Mouse (Mus musculus) limb, embryonic 12.5 days (tissue): ENCODE measurements around the gene Fxyd5. TPM values are rescaled to one million over a fixed set of nuclear protein-coding genes. Genes with fewer than 3 reads are reported as not detected.

ENCODE experiments used
- ATAC-seq: fragments of 200-750 bp; cut with Nextera tagmentation; 2 replicates; pipeline ENCODE4 v1.8.0; 2017; ENCODE audit warnings: low read depth, moderate TSS enrichment; ENCODE audit not compliant: insufficient number of reproducible peaks, insufficient read depth, low FRiP score, low TSS enrichment
- H3K27ac ChIP-seq: fragments of 300-500 bp; sonication (generic); 2 replicates; pipeline ENCODE4 v1.5.1; 2016; ENCODE audit warnings: mild to moderate bottlenecking, moderate library complexity
- H3K27me3 ChIP-seq: fragments of 300-500 bp; sonication (generic); 2 replicates; pipeline ENCODE4 v1.6.1; 2016; ENCODE audit warnings: mild to moderate bottlenecking, moderate library complexity
- H3K36me3 ChIP-seq: fragments of 300-500 bp; sonication (generic); 2 replicates; pipeline ENCODE4 v1.6.1; 2016; ENCODE audit warnings: mild to moderate bottlenecking, moderate library complexity
- H3K4me1 ChIP-seq: fragments of 300-500 bp; sonication (generic); replicated peaks from 2 replicates; pipeline ENCODE4 v1.6.1; 2016
- H3K4me2 ChIP-seq: fragments of 300-500 bp; sonication (generic); 2 replicates; pipeline ENCODE4 v1.6.1; 2016; ENCODE audit warnings: mild to moderate bottlenecking, moderate library complexity
- H3K4me3 ChIP-seq: fragments of 300-500 bp; sonication (generic); replicated peaks from 2 replicates; pipeline ENCODE4 v1.5.1; 2016; ENCODE audit warnings: mild to moderate bottlenecking
- H3K9ac ChIP-seq: fragments of 300-500 bp; sonication (generic); replicated peaks from 2 replicates; pipeline ENCODE4 v1.6.1; 2016; ENCODE audit warnings: mild to moderate bottlenecking, moderate library complexity
- H3K9me3 ChIP-seq: fragments of 300-500 bp; sonication (generic); 2 replicates; pipeline ENCODE4 v1.6.1; 2016; ENCODE audit warnings: mild to moderate bottlenecking, moderate library complexity
- WGBS: fragments of 180-500 bp; shearing (Covaris S2); methylation state at CpG from one replicate; pipeline ENCODE4 v1.1.7; 2016; 5-methylcytosine and 5-hydroxymethylcytosine counted together
- polyA plus RNA-seq: library from polyadenylated mRNA; unstranded; fragments of >200 nt; fragmentation: Nextera tagmentation; extraction: Ambion mirVana; gene quantifications from 2 replicates; pipeline ENCODE4 v1.2.1, GENCODE M21; 2016

The Fxyd5 gene
- polyA plus RNA-seq, 1 experiment from 2014 or later: 10.3 TPM

DNA sequence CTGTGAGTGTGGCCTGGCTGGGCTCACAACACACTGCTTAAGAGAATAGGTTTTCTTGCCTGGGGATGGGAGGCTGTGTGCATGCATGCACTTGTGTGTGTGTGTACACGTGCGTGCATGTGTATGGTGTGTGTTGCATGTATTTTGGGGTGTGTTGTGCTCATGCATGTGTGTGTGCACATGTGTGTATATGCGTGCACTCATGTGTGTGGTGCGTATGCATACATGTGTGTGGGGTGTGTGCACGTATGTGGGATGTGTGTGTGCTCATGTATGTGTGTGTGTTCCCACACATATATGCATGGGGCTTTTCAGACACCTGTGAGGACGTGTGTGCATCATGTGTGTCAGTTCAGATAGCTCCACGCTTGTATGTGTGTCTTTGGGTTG lies 18.3 kb upstream of the Fxyd5 start:
- ATAC-seq: no peak
- Histone ChIP-seq H3K9me3 (no peaks in the 10 kb centered on the region), H3K27me3 (no peaks in the 10 kb centered on the region), H3K9ac (no peak overlapping the region), H3K36me3 (no peaks in the 10 kb centered on the region), H3K4me1 (peaks cover 5% of the 10 kb centered on the region; the same call in 1 of the 2 replicates), H3K4me3 (no peak overlapping the region), H3K27ac (no peak overlapping the region), H3K4me2 (no peak overlapping the region)
- WGBS: 88% methylated on average over 7 of the region's 7 CpGs

GRCm38 (mm10) chr7:31059919-31060620 lies 17.8 kb upstream of the Fxyd5 start:
- Histone ChIP-seq H3K27ac (no peak overlapping the region), H3K9ac (no peak overlapping the region; the same call in 1 of the 2 replicates)

DNA sequence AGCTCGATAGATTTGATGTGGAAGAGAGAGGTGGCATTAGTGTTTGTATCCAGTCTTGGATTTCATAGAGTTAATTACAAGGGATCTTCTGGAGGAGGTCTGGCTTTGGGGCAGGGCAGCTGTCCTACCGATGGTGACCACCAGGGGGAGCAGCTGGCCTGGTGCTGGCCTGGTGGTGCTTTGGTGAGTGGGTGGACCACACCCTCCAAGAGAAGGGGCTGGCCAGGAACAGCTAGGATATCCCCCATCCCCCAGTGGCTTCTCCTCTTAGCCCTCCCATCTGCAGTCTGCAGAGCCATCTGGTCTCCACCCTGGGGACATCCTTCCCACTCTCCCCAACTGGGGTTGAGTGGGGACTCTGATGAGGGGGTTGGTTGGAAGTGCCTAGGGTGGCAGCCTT lies 16.8 kb upstream of the Fxyd5 start, which contains the start of gene Lgi4:
Lgi4 (plus strand) TSS at position 235 of the 400 bp plus-strand sequence.
- ATAC-seq: 0 out of 2 replicates have a peak, but pooled peaks have one; percentile 27
- H3K4me2 ChIP-seq: no peak within 1 kb of the TSS
- peaks cover 8% of the 10 kb centered on the region for H3K27me3 ChIP-seq
- H3K4me3 ChIP-seq: no peak within 1 kb of the TSS
- no peak within 1 kb of the TSS for H3K27ac ChIP-seq
- 3% methylated on average over 2 of the region's 2 CpGs for WGBS
- H3K36me3 ChIP-seq: no peaks in the 10 kb centered on the region
- peaks cover 20% of the 10 kb centered on the region for H3K4me1 ChIP-seq
- no peak within 1 kb of the TSS; the same call in 1 of the 2 replicates for H3K9ac ChIP-seq
- no peaks in the 10 kb centered on the region for H3K9me3 ChIP-seq

More at GRCm38 (mm10) chr7:31059919-31060620, 17.8 kb upstream of the Fxyd5 start:
- no peak overlapping the region for H3K4me2 ChIP-seq
- ATAC-seq: no peak
- H3K9me3 ChIP-seq: no peaks in the 10 kb centered on the region
- H3K27me3 ChIP-seq: no peaks in the 10 kb centered on the region
- no peak overlapping the region for H3K4me3 ChIP-seq
- H3K4me1 ChIP-seq: peaks cover 11% of the 10 kb centered on the region
- 64% methylated on average over 11 of the region's 11 CpGs for WGBS
- no peaks in the 10 kb centered on the region for H3K36me3 ChIP-seq

DNA sequence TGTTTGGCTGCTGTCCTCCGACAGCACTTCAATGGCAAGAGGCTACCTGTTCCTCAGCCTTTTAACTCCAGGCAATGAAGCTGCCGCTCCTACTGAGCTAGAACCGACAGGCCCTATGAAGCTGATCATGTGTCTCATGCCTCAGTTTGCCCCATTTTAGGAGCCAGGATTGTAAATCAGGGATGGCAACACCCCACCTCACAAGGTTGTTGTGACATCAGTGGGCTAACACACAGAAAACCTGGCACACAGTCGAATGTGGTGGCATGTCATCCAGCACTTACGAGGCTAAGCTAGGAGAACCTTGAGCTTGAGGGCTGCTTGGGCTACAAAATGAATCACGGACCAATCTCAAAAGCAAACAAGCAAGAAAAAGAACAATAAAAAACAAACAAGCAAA lies 15.9 kb upstream of the Fxyd5 start:
- Histone ChIP-seq H3K4me3 (no peak overlapping the region), H3K4me1 (peaks cover 29% of the 10 kb centered on the region), H3K27ac (no peak overlapping the region), H3K9me3 (no peaks in the 10 kb centered on the region), H3K4me2 (no peak overlapping the region), H3K9ac (no peak overlapping the region), H3K27me3 (peaks cover 17% of the 10 kb centered on the region), H3K36me3 (no peaks in the 10 kb centered on the region)
- 83% methylated on average over 6 of the region's 6 CpGs for WGBS
- ATAC-seq: no peak

DNA sequence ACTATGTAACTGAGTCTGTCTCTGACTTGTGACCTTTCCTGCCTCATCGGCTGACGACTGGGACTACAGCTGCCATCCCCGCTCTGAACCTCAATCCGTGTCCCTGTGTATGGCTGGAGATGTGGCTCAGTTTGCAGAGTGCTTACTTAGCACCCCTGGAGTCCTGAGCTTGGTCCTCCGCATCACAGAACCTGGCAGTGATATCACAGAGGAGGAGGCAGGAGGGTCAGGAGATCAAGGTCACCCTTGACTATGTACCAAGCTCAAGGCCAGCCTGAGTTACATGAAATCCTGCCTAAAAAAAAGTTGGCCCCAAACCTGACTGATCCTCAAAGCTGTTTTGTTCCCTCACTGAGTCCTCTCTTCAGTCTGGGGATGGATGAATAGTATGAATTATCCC lies 15.4 kb upstream of the Fxyd5 start:
- Histone ChIP-seq H3K9me3 (no peaks in the 10 kb centered on the region), H3K4me3 (no peak overlapping the region)
- WGBS: 60% methylated on average over 5 of the region's 5 CpGs

DNA sequence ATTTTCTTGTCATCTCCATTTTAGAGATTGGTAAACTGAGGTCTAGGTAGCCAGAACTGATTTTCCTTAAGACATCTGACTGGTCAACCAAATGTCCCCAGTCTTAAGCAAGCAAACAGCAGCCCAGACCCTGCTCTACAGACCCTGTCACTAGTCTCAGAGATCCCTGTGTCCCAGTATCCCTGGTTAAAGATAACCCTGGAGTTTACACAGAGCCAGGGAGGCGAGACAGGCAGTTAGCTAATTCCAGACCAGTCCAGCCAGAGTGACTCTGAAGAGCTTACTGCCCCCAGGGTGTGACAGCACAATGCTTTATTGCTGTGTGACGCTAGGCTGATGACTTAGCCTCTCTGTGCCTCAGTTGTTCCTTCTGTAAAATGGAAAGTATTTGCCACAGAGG lies 14.8 kb upstream of the Fxyd5 start, which contains the start of gene Fxyd1:
Fxyd1 (minus strand) TSS at position 129 of the 400 bp plus-strand sequence.
- Histone ChIP-seq H3K9me3 (no peaks in the 10 kb centered on the region), H3K27ac (peak within 1 kb of the TSS; percentile 54; the same call in 1 of the 2 replicates), H3K4me1 (peaks cover 41% of the 10 kb centered on the region), H3K4me3 (no peak within 1 kb of the TSS), H3K27me3 (peaks cover 29% of the 10 kb centered on the region), H3K9ac (0 out of 2 replicates have a peak within 1 kb of the TSS, but pooled peaks have one; percentile 4), H3K4me2 (peak within 1 kb of the TSS; percentile 48; the same call in 1 of the 2 replicates), H3K36me3 (no peaks in the 10 kb centered on the region)
- ATAC-seq: no peak
- 61% methylated on average over 2 of the region's 2 CpGs for WGBS

More for the DNA sequence above, 15.4 kb upstream of the Fxyd5 start:
- no peak overlapping the region for H3K27ac ChIP-seq
- peaks cover 22% of the 10 kb centered on the region for H3K27me3 ChIP-seq
- ATAC-seq: no peak
- no peak overlapping the region for H3K9ac ChIP-seq
- H3K36me3 ChIP-seq: no peaks in the 10 kb centered on the region
- H3K4me1 ChIP-seq: peaks cover 34% of the 10 kb centered on the region
- H3K4me2 ChIP-seq: no peak overlapping the region

DNA sequence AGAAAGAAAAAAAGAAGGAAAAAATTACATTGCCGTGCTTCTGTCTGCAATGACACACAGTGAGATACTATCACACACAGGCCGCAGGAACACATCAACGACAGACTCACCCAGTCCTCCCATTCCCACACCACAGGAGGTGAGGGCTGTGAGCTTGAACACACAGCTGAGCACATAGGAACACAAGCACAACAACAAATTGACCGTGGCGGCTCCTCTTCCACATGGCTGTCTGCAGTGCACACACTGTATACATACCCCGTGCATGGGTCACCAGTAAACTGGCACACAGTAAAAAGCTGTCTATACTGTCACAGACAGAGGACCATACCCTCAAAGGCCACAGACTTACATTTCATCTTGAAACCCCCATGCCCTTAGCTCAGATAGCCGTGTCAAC lies 14.2 kb upstream of the Fxyd5 start:
- H3K9me3 ChIP-seq: no peaks in the 10 kb centered on the region
- no peak overlapping the region for H3K27ac ChIP-seq
- peaks cover 35% of the 10 kb centered on the region for H3K27me3 ChIP-seq
- no peak overlapping the region for H3K9ac ChIP-seq
- H3K4me2 ChIP-seq: no peak overlapping the region
- H3K36me3 ChIP-seq: no peaks in the 10 kb centered on the region
- 74% methylated on average over 7 of the region's 7 CpGs for WGBS
- H3K4me1 ChIP-seq: peaks cover 47% of the 10 kb centered on the region
- H3K4me3 ChIP-seq: no peak overlapping the region
- ATAC-seq: no peak

DNA sequence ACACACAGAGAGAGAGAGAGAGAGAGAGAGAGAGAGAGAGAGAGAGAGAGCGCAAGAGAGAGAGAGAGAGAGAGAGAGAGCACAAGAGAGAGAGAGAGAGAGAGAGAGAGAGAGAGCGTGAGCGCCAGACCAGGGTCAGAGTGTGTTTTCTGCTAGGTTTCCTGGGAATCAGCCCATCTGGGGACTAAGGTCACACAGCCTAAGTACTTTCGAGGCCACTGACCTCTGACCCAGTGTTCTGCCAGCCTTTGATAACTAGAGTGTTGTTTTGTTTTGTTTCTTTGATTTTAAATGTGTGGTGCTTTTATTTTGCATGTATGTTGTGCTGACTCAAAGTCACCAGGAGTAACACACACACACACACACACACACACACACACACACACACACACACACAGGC lies 13.6 kb upstream of the Fxyd5 start:
- Histone ChIP-seq H3K27me3 (peaks cover 41% of the 10 kb centered on the region), H3K4me1 (peaks cover 53% of the 10 kb centered on the region), H3K9me3 (no peaks in the 10 kb centered on the region), H3K4me2 (peak overlapping the region; percentile 48), H3K9ac (0 out of 2 replicates have a peak overlapping the region, but pooled peaks have one; percentile 4), H3K36me3 (no peaks in the 10 kb centered on the region), H3K4me3 (no peak overlapping the region), H3K27ac (peak overlapping the region; percentile 54; the same call in 1 of the 2 replicates)
- 22% methylated on average over 3 of the region's 4 CpGs for WGBS
- ATAC-seq: no peak

DNA sequence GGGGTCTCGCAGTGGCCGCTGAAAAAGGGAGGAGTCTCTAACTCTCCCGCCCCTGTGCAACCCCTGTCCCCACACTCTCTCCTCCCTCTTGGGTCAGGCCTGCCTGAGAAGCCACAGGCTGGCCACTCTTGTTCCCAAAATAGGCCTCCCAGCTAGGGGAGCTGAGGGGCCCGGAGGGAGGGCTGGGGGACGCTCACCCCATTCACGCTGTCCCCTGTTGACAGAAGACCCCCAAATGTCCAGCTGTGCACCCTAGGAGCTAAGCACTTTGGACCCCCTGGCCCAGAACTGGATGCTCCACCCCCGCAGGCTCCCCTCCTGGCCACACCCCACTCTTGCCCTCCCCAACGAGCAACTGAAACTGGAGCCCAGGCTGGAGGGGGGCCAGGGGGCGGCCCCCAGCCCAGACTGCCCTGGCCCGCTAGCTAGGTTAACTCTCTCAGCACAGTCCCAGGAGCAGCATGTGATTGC lies 13.1 kb upstream of the Fxyd5 start:
- H3K27ac ChIP-seq: peak overlapping the region; percentile 54; the same call in 1 of the 2 replicates
- peak overlapping the region; percentile 24 for H3K4me3 ChIP-seq
- 0 out of 2 replicates have a peak overlapping the region, but pooled peaks have one; percentile 4 for H3K9ac ChIP-seq
- no peaks in the 10 kb centered on the region for H3K9me3 ChIP-seq
- WGBS: 4% methylated on average over 10 of the region's 10 CpGs
- peaks cover 56% of the 10 kb centered on the region for H3K4me1 ChIP-seq
- ATAC-seq: peak; percentile 69
- H3K27me3 ChIP-seq: peaks cover 46% of the 10 kb centered on the region
- peak overlapping the region; percentile 48 for H3K4me2 ChIP-seq
- no peaks in the 10 kb centered on the region for H3K36me3 ChIP-seq

GRCm38 (mm10) chr7:31054661-31055320 lies 12.5 kb upstream of the Fxyd5 start:
- ATAC-seq: peak; percentile 6; the same call in 1 of the 2 replicates
- H3K4me1 ChIP-seq: peaks cover 62% of the 10 kb centered on the region
- H3K4me3 ChIP-seq: peak overlapping the region; percentile 24; the same call in 1 of the 2 replicates
- H3K9ac ChIP-seq: no peak overlapping the region
- H3K27ac ChIP-seq: peak overlapping the region; percentile 54; the same call in 1 of the 2 replicates
- H3K9me3 ChIP-seq: no peaks in the 10 kb centered on the region
- no peaks in the 10 kb centered on the region for H3K36me3 ChIP-seq
- H3K27me3 ChIP-seq: peaks cover 52% of the 10 kb centered on the region
- 48% methylated on average over 11 of the region's 11 CpGs for WGBS
- peak overlapping the region; percentile 48 for H3K4me2 ChIP-seq

DNA sequence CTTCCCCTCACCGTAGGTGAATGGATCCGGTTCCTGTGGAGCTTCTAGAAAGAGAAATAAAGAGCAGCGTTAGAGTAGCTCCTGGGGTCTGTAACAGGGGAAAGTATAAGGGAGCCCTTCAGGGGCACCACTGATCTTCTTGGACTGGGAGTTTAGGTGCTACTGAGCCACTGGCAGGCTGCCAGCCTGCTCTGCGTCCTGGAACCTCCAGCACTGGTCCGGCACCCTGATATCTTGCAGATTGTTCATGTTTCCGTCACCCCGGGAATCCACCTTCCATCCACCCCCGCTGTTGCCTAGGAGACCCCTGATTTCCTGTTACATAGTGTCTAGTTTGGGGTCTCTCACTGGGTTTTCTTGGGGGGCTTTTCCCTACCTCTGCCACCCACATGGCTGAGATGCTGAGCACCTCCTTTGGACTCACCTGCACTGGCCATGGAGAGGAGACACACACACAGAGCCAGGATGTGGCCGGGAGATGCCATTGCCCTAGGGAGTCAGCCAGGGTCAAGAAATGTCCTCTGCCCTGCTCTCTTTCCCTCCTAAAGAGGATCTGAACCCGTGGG lies 11.7 kb upstream of the Fxyd5 start:
- Histone ChIP-seq H3K27ac (no peak overlapping the region), H3K4me2 (peak overlapping the region; percentile 48), H3K4me3 (no peak overlapping the region), H3K4me1 (peaks cover 66% of the 10 kb centered on the region), H3K36me3 (no peaks in the 10 kb centered on the region), H3K9ac (no peak overlapping the region), H3K27me3 (peaks cover 60% of the 10 kb centered on the region), H3K9me3 (no peaks in the 10 kb centered on the region)
- ATAC-seq: no peak
- WGBS: 30% methylated on average over 10 of the region's 10 CpGs
